Mouse (Mus musculus): ENCODE measurements at regions not wholly inside any gene's neighbourhood (a gene's known extent, or its start where the extent isn't known, plus 50 kb on each side); places are given as distances from the start of the nearest gene placed in this dataset.

GRCm38 (mm10) chr9:48073096-48073495, 88.7 kb upstream of the Nxpe4 start:
- no peak for TF ChIP-seq CTCF (IDR thresholded peaks at IDR 0.05; ENCODE audit: extremely low read depth, insufficient read depth, low read length)
- TF ChIP-seq POLR2A (IDR thresholded peaks at IDR 0.05; ENCODE audit: extremely low read depth, insufficient read depth, low read length): no peak
